Mouse (Mus musculus) forebrain, embryonic 11.5 days (tissue): Measurements from ENCODE around the gene Mcat. TPM values are rescaled to one million over a fixed set of nuclear protein-coding genes. Genes with fewer than 3 reads are reported as not detected.

Source experiments
- ATAC-seq: fragments of 200-750 bp; cut with Nextera tagmentation; replicated peaks from 2 replicates; pipeline ENCODE4 v1.8.0; 2017; ENCODE audit warnings: moderate TSS enrichment; ENCODE audit not compliant: low FRiP score
- DNase-seq: peaks from one replicate; pipeline ENCODE4 v3.0.0-alpha.2; 2017; ENCODE audit warnings: low spot score
- H3K27ac ChIP-seq: fragments of 300-500 bp; sonication (generic); 2 replicates; pipeline ENCODE4 v1.5.1; 2014; ENCODE audit warnings: low read depth, low read length
- H3K27me3 ChIP-seq: fragments of 300-500 bp; sonication (generic); 2 replicates; pipeline ENCODE4 v1.6.1; 2014; ENCODE audit warnings: mild to moderate bottlenecking, low read length, mixed read lengths; ENCODE audit not compliant: control insufficient read depth, insufficient read depth
- H3K36me3 ChIP-seq: fragments of 300-500 bp; sonication (generic); 2 replicates; pipeline ENCODE4 v1.6.1; 2014; ENCODE audit warnings: mild to moderate bottlenecking, low read length, moderate library complexity, mixed read lengths; ENCODE audit not compliant: control insufficient read depth, insufficient read depth
- H3K4me1 ChIP-seq: fragments of 300-500 bp; sonication (generic); replicated peaks from 2 replicates; pipeline ENCODE4 v1.6.1; 2014; ENCODE audit warnings: low read length, mixed read lengths; ENCODE audit not compliant: control insufficient read depth, insufficient read depth
- H3K4me2 ChIP-seq: fragments of 300-500 bp; sonication (generic); 2 replicates; pipeline ENCODE4 v1.6.1; 2014; ENCODE audit warnings: low read depth, mild to moderate bottlenecking, low read length, moderate library complexity, mixed read lengths; ENCODE audit not compliant: severe bottlenecking
- H3K4me3 ChIP-seq: fragments of 300-500 bp; sonication (generic); 2 replicates; pipeline ENCODE4 v1.5.1; 2014; ENCODE audit warnings: low read depth, low read length
- H3K9ac ChIP-seq: fragments of 300-500 bp; sonication (generic); 2 replicates; pipeline ENCODE4 v1.6.1; 2014; ENCODE audit warnings: low read length
- H3K9me3 ChIP-seq: fragments of 300-500 bp; sonication (generic); 2 replicates; pipeline ENCODE4 v1.6.1; 2016; ENCODE audit warnings: low read length, mixed read lengths; ENCODE audit not compliant: control insufficient read depth
- WGBS: fragments of 180-500 bp; shearing (Covaris S2); extraction: QIAGEN DNeasy Blood & Tissue Kit; methylation state at CpG from one replicate; pipeline ENCODE4 v1.1.7; 2014; 5-methylcytosine and 5-hydroxymethylcytosine counted together
- polyA plus RNA-seq: library from polyadenylated mRNA; unstranded; fragments of >200 nt; fragmentation: Nextera tagmentation; extraction: Ambion mirVana; gene quantifications from 2 replicates; pipeline ENCODE4 v1.2.1, GENCODE M21; 2014

Gene Mcat
- polyA plus RNA-seq, 1 experiment from 2014 or later: 45.7 TPM

- Histone ChIP-seq H3K4me2 (no peak overlapping the region), H3K9me3 (no peaks in the 10 kb centered on the region), H3K36me3 (no peaks in the 10 kb centered on the region), H3K4me1 (peaks cover 9% of the 10 kb centered on the region; the same call in 1 of the 2 replicates), H3K27me3 (no peaks in the 10 kb centered on the region), H3K27ac (no peak overlapping the region), H3K4me3 (no peak overlapping the region), H3K9ac (no peak overlapping the region)
- ATAC-seq (no peak), DNase-seq (no peak)
- whole genome bisulfite sequencing: 90% methylated on average over 4 of the region's 4 CpGs
Observed at GRCm38 (mm10) chr15:83596833-83597232, 33.2 kb upstream of the Mcat start.

- 38% methylated on average over 7 of the region's 7 CpGs for WGBS
- H3K4me2 ChIP-seq: peak overlapping the region; percentile 87
- H3K9me3 ChIP-seq: no peaks in the 10 kb centered on the region
- H3K27ac ChIP-seq: no peak overlapping the region
- ATAC-seq (peak; percentile 26; the same call in 1 of the 2 replicates), DNase-seq (no peak)
- no peaks in the 10 kb centered on the region for H3K27me3 ChIP-seq
- peak overlapping the region; percentile 39 for H3K9ac ChIP-seq
- peak overlapping the region; percentile 78 for H3K4me3 ChIP-seq
- H3K36me3 ChIP-seq: no peaks in the 10 kb centered on the region
- H3K4me1 ChIP-seq: peaks cover 9% of the 10 kb centered on the region; the same call in 1 of the 2 replicates
Observed at GRCm38 (mm10) chr15:83595364-83595711, 31.8 kb upstream of the Mcat start.

GRCm38 (mm10) chr15:83594513-83595363 lies 31.2 kb upstream of the Mcat start, which contains the start of gene Ttll12:
TSS of gene Ttll12 (minus strand) at chr15:83595157.
- ATAC-seq: peak; percentile 91
- peak within 1 kb of the TSS; percentile 87 for H3K4me2 ChIP-seq
- H3K9ac ChIP-seq: peak within 1 kb of the TSS; percentile 66
- H3K27ac ChIP-seq: no peak within 1 kb of the TSS
- H3K4me1 ChIP-seq: peaks cover 9% of the 10 kb centered on the region; the same call in 1 of the 2 replicates
- H3K4me3 ChIP-seq: peak within 1 kb of the TSS; percentile 78
- no peaks in the 10 kb centered on the region for H3K9me3 ChIP-seq
- no peaks in the 10 kb centered on the region for H3K36me3 ChIP-seq
- under 1% methylated on average over 68 of the region's 68 CpGs for WGBS
- H3K27me3 ChIP-seq: no peaks in the 10 kb centered on the region
- peak; percentile 98 for DNase-seq

GRCm38 (mm10) chr15:83593702-83594512 lies 30.3 kb upstream of the Mcat start:
- ATAC-seq (peak; percentile 62), DNase-seq (no peak)
- no peaks in the 10 kb centered on the region for H3K36me3 ChIP-seq
- peak overlapping the region; percentile 87 for H3K4me2 ChIP-seq
- peak overlapping the region; percentile 78 for H3K4me3 ChIP-seq
- H3K9ac ChIP-seq: peak overlapping the region; percentile 66
- no peaks in the 10 kb centered on the region for H3K9me3 ChIP-seq
- no peak overlapping the region for H3K27ac ChIP-seq
- no peaks in the 10 kb centered on the region for H3K27me3 ChIP-seq
- peaks cover 9% of the 10 kb centered on the region; the same call in 1 of the 2 replicates for H3K4me1 ChIP-seq
- WGBS: 13% methylated on average over 19 of the region's 19 CpGs

DNA sequence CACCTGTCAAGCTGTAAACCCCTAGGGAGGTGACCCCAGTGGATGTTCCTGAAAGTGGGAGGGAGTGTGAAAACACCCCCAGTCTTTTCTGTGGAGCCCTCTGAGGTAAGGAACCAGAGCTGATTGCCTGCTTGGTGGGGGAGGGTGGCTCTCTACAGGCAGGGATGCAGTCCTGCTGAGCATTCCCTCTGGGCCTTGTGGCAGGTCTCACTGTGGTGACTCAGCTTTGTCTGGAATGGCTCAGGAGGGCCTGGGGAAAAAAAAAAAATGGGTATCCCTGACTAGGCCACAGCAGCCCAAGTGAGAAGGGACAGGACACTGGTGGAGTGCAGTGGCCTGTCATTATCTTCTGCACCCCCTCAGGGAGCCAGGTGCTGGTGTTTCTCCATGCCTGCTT lies 29.6 kb upstream of the Mcat start:
- ATAC-seq: no peak
- Histone ChIP-seq H3K9me3 (no peaks in the 10 kb centered on the region), H3K27ac (no peak overlapping the region), H3K27me3 (no peaks in the 10 kb centered on the region), H3K9ac (no peak overlapping the region; the same call in 1 of the 2 replicates), H3K4me2 (peak overlapping the region; percentile 87; the same call in 1 of the 2 replicates), H3K4me3 (no peak overlapping the region; the same call in 1 of the 2 replicates), H3K4me1 (peaks cover 9% of the 10 kb centered on the region; the same call in 1 of the 2 replicates), H3K36me3 (no peaks in the 10 kb centered on the region; the same call in 1 of the 2 replicates)
- no peak for DNase-seq

DNA sequence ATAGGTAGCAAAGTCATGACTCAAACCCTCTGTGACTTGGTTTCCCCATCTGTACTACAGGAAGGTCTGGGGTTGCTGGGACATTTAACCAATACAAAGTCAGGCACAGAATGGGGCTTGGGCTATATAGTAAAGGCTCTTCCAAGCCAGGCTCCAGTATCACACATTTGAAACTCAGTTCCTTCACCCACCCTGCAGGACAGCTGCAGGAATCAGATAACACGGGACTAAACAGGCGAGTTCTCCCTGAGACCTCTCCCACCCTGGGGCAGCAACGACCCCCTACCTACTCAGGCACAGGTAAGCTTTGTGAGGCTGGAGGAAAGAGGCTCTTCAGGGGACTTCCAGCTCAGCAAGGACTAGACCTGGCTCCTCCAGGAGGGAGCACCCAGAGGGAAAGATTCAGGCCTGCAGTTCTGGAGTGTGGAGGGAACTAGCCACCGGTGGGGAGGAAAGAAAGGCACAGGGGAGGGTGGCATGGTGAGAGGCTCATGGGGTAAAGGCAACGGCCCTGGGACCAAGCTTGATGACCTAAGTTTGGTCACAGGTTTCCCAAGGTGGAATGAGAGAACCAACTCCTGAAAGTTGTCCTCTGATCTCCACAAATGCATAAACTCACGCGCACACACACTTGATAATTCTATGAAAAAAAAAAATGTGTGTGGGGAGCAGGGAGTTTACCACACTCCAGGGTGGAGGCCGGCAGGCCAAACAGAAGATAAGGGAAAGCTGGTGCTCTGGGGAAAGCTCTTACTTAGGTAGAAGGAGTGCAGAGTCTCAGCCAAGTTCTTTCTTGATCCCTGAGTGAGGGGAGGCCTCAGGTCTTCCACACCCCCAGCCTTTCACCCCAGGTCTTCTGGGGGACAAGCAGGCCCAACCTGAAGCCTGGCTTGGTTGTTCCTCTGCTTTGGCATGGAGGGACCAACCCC lies 28.9 kb upstream of the Mcat start:
- H3K36me3 ChIP-seq: no peaks in the 10 kb centered on the region; the same call in 1 of the 2 replicates
- H3K27ac ChIP-seq: no peak overlapping the region
- H3K27me3 ChIP-seq: no peaks in the 10 kb centered on the region
- no peak overlapping the region for H3K9ac ChIP-seq
- WGBS: 84% methylated on average over 8 of the region's 8 CpGs
- peak overlapping the region; percentile 87; the same call in 1 of the 2 replicates for H3K4me2 ChIP-seq
- H3K9me3 ChIP-seq: no peaks in the 10 kb centered on the region
- ATAC-seq (no peak), DNase-seq (no peak)
- peaks cover 9% of the 10 kb centered on the region; the same call in 1 of the 2 replicates for H3K4me1 ChIP-seq
- H3K4me3 ChIP-seq: no peak overlapping the region; the same call in 1 of the 2 replicates

- Histone ChIP-seq H3K4me3 (no peak overlapping the region), H3K9ac (no peak overlapping the region), H3K27ac (no peak overlapping the region), H3K36me3 (peaks cover 5% of the 10 kb centered on the region), H3K4me1 (peaks cover 9% of the 10 kb centered on the region; the same call in 1 of the 2 replicates), H3K9me3 (no peaks in the 10 kb centered on the region), H3K4me2 (no peak overlapping the region), H3K27me3 (no peaks in the 10 kb centered on the region)
- WGBS: 91% methylated on average over 6 of the region's 6 CpGs
- ATAC-seq (no peak), DNase-seq (no peak)
Observed at GRCm38 (mm10) chr15:83591758-83592157, 28.2 kb upstream of the Mcat start.
